Mouse (Mus musculus): ENCODE results near the gene Ngfr. TPM values are rescaled to one million over a fixed set of nuclear protein-coding genes. Genes with fewer than 3 reads are reported as not detected.

Gene Ngfr
- polyA plus RNA-seq, 1 experiment from 2014 or later, result 14.6 TPM

GRCm38 (mm10) chr11:95598214-95599062 lies 10.9 kb upstream of the Ngfr start:
- Histone ChIP-seq H3K4me3 (ENCODE audit: low read depth, low read length) (no peak overlapping the region), H3K4me1 (ENCODE audit: control insufficient read depth, insufficient read depth, low read length) (peaks cover 18% of the 10 kb centered on the region), H3K4me2 (no peak overlapping the region), H3K36me3 (ENCODE audit: control insufficient read depth, insufficient read depth, low read length) (no peaks in the 10 kb centered on the region), H3K9me3 (ENCODE audit: control insufficient read depth, low read length) (no peaks in the 10 kb centered on the region), H3K9ac (ENCODE audit: low read length) (no peak overlapping the region), H3K27me3 (ENCODE audit: control insufficient read depth, insufficient read depth, low read length) (peaks cover 24% of the 10 kb centered on the region), H3K27ac (ENCODE audit: low read depth, low read length) (no peak overlapping the region)
- DNase-seq (ENCODE audit: low spot score, missing footprints), result peak; percentile 81
- no peak for ATAC-seq (ENCODE audit: low FRiP score)
- 34% methylated on average over 14 of the region's 14 CpGs for WGBS

GRCm38 (mm10) chr11:95597741-95598140 lies 10.2 kb upstream of the Ngfr start:
- Histone ChIP-seq H3K4me1 (ENCODE audit: control insufficient read depth, insufficient read depth, low read length) (peaks cover 18% of the 10 kb centered on the region), H3K4me3 (ENCODE audit: low read depth, low read length) (no peak overlapping the region), H3K4me2 (no peak overlapping the region), H3K27me3 (ENCODE audit: control insufficient read depth, insufficient read depth, low read length) (peaks cover 27% of the 10 kb centered on the region), H3K9me3 (ENCODE audit: control insufficient read depth, low read length) (no peaks in the 10 kb centered on the region), H3K27ac (ENCODE audit: low read depth, low read length) (no peak overlapping the region), H3K36me3 (ENCODE audit: control insufficient read depth, insufficient read depth, low read length) (no peaks in the 10 kb centered on the region), H3K9ac (ENCODE audit: low read length) (no peak overlapping the region)
- ATAC-seq (ENCODE audit: low FRiP score) (no peak), DNase-seq (ENCODE audit: low spot score, missing footprints) (peak; percentile 80)
- WGBS, result 24% methylated on average over 13 of the region's 13 CpGs

GRCm38 (mm10) chr11:95596704-95597103 lies 9.2 kb upstream of the Ngfr start:
- H3K9me3 ChIP-seq (ENCODE audit: control insufficient read depth, low read length), result no peaks in the 10 kb centered on the region
- DNase-seq (ENCODE audit: low spot score, missing footprints) (no peak), ATAC-seq (ENCODE audit: low FRiP score) (no peak)
- no peak overlapping the region for H3K4me2 ChIP-seq
- H3K4me1 ChIP-seq (ENCODE audit: control insufficient read depth, insufficient read depth, low read length), result peaks cover 18% of the 10 kb centered on the region
- H3K4me3 ChIP-seq (ENCODE audit: low read depth, low read length), result no peak overlapping the region
- H3K27me3 ChIP-seq (ENCODE audit: control insufficient read depth, insufficient read depth, low read length), result peaks cover 27% of the 10 kb centered on the region
- H3K36me3 ChIP-seq (ENCODE audit: control insufficient read depth, insufficient read depth, low read length), result no peaks in the 10 kb centered on the region
- WGBS, result 39% methylated on average over 11 of the region's 11 CpGs
- no peak overlapping the region for H3K27ac ChIP-seq (ENCODE audit: low read depth, low read length)
- H3K9ac ChIP-seq (ENCODE audit: low read length), result no peak overlapping the region

GRCm38 (mm10) chr11:95596150-95596515 lies 8.6 kb upstream of the Ngfr start:
- Histone ChIP-seq H3K27ac (ENCODE audit: low read depth, low read length) (no peak overlapping the region), H3K9me3 (ENCODE audit: control insufficient read depth, low read length) (no peaks in the 10 kb centered on the region), H3K4me3 (ENCODE audit: low read depth, low read length) (no peak overlapping the region), H3K9ac (ENCODE audit: low read length) (no peak overlapping the region), H3K27me3 (ENCODE audit: control insufficient read depth, insufficient read depth, low read length) (peaks cover 27% of the 10 kb centered on the region), H3K4me2 (no peak overlapping the region), H3K4me1 (ENCODE audit: control insufficient read depth, insufficient read depth, low read length) (peaks cover 18% of the 10 kb centered on the region), H3K36me3 (ENCODE audit: control insufficient read depth, insufficient read depth, low read length) (no peaks in the 10 kb centered on the region)
- peak; percentile 88 for DNase-seq (ENCODE audit: low spot score, missing footprints)
- whole genome bisulfite sequencing, result 24% methylated on average over 5 of the region's 5 CpGs
- ATAC-seq (ENCODE audit: low FRiP score), result no peak

GRCm38 (mm10) chr11:95595438-95596149 lies 8.1 kb upstream of the Ngfr start:
- no peak overlapping the region for H3K9ac ChIP-seq (ENCODE audit: low read length)
- peaks cover 27% of the 10 kb centered on the region for H3K27me3 ChIP-seq (ENCODE audit: control insufficient read depth, insufficient read depth, low read length)
- ATAC-seq (ENCODE audit: low FRiP score) (no peak), DNase-seq (ENCODE audit: low spot score, missing footprints) (peak; percentile 83)
- H3K9me3 ChIP-seq (ENCODE audit: control insufficient read depth, low read length), result no peaks in the 10 kb centered on the region
- H3K4me2 ChIP-seq, result no peak overlapping the region
- H3K4me1 ChIP-seq (ENCODE audit: control insufficient read depth, insufficient read depth, low read length), result peaks cover 18% of the 10 kb centered on the region
- WGBS, result 17% methylated on average over 10 of the region's 10 CpGs
- H3K4me3 ChIP-seq (ENCODE audit: low read depth, low read length), result no peak overlapping the region
- H3K36me3 ChIP-seq (ENCODE audit: control insufficient read depth, insufficient read depth, low read length), result no peaks in the 10 kb centered on the region
- H3K27ac ChIP-seq (ENCODE audit: low read depth, low read length), result no peak overlapping the region

GRCm38 (mm10) chr11:95594686-95595212 lies 7.2 kb upstream of the Ngfr start:
- peaks cover 18% of the 10 kb centered on the region for H3K4me1 ChIP-seq (ENCODE audit: control insufficient read depth, insufficient read depth, low read length)
- no peaks in the 10 kb centered on the region for H3K9me3 ChIP-seq (ENCODE audit: control insufficient read depth, low read length)
- no peaks in the 10 kb centered on the region for H3K36me3 ChIP-seq (ENCODE audit: control insufficient read depth, insufficient read depth, low read length)
- no peak overlapping the region for H3K4me2 ChIP-seq
- 13% methylated on average over 13 of the region's 13 CpGs for WGBS
- DNase-seq (ENCODE audit: low spot score, missing footprints) (peak; percentile 88), ATAC-seq (ENCODE audit: low FRiP score) (no peak)
- peaks cover 27% of the 10 kb centered on the region for H3K27me3 ChIP-seq (ENCODE audit: control insufficient read depth, insufficient read depth, low read length)
- no peak overlapping the region for H3K9ac ChIP-seq (ENCODE audit: low read length)
- H3K4me3 ChIP-seq (ENCODE audit: low read depth, low read length), result no peak overlapping the region
- H3K27ac ChIP-seq (ENCODE audit: low read depth, low read length), result no peak overlapping the region

GRCm38 (mm10) chr11:95593501-95593900 lies 6.0 kb upstream of the Ngfr start:
- Histone ChIP-seq H3K9ac (ENCODE audit: low read length) (no peak overlapping the region), H3K4me3 (ENCODE audit: low read depth, low read length) (no peak overlapping the region), H3K4me1 (ENCODE audit: control insufficient read depth, insufficient read depth, low read length) (peaks cover 18% of the 10 kb centered on the region), H3K27me3 (ENCODE audit: control insufficient read depth, insufficient read depth, low read length) (peaks cover 31% of the 10 kb centered on the region), H3K4me2 (no peak overlapping the region), H3K9me3 (ENCODE audit: control insufficient read depth, low read length) (no peaks in the 10 kb centered on the region), H3K36me3 (ENCODE audit: control insufficient read depth, insufficient read depth, low read length) (no peaks in the 10 kb centered on the region), H3K27ac (ENCODE audit: low read depth, low read length) (no peak overlapping the region)
- 88% methylated on average over 5 of the region's 5 CpGs for WGBS
- ATAC-seq (ENCODE audit: low FRiP score) (no peak), DNase-seq (ENCODE audit: low spot score, missing footprints) (no peak)

GRCm38 (mm10) chr11:95592691-95593090 lies 5.2 kb upstream of the Ngfr start:
- Histone ChIP-seq H3K9me3 (ENCODE audit: control insufficient read depth, low read length) (no peaks in the 10 kb centered on the region), H3K4me3 (ENCODE audit: low read depth, low read length) (no peak overlapping the region), H3K27ac (ENCODE audit: low read depth, low read length) (no peak overlapping the region), H3K27me3 (ENCODE audit: control insufficient read depth, insufficient read depth, low read length) (peaks cover 36% of the 10 kb centered on the region), H3K4me1 (ENCODE audit: control insufficient read depth, insufficient read depth, low read length) (peaks cover 18% of the 10 kb centered on the region), H3K36me3 (ENCODE audit: control insufficient read depth, insufficient read depth, low read length) (no peaks in the 10 kb centered on the region), H3K4me2 (no peak overlapping the region), H3K9ac (ENCODE audit: low read length) (no peak overlapping the region)
- 88% methylated on average over 1 of the region's 1 CpGs for WGBS
- no peak for ATAC-seq (ENCODE audit: low FRiP score)
- DNase-seq (ENCODE audit: low spot score, missing footprints), result no peak

GRCm38 (mm10) chr11:95589195-95589594 lies 1.7 kb upstream of the Ngfr start:
- DNase-seq (ENCODE audit: low spot score, missing footprints) (no peak), ATAC-seq (ENCODE audit: low FRiP score) (no peak)
- Histone ChIP-seq H3K4me1 (ENCODE audit: control insufficient read depth, insufficient read depth, low read length) (peaks cover 19% of the 10 kb centered on the region), H3K4me3 (ENCODE audit: low read depth, low read length) (no peak overlapping the region), H3K9me3 (ENCODE audit: control insufficient read depth, low read length) (no peaks in the 10 kb centered on the region), H3K36me3 (ENCODE audit: control insufficient read depth, insufficient read depth, low read length) (no peaks in the 10 kb centered on the region), H3K27ac (ENCODE audit: low read depth, low read length) (no peak overlapping the region), H3K9ac (ENCODE audit: low read length) (no peak overlapping the region), H3K27me3 (ENCODE audit: control insufficient read depth, insufficient read depth, low read length) (peaks cover 44% of the 10 kb centered on the region), H3K4me2 (no peak overlapping the region)
- 34% methylated on average over 5 of the region's 5 CpGs for WGBS

Data from midbrain, embryonic 11.5 days (tissue).